ENCODE assay signal across 38 mouse cellular contexts in genomic region chr12:66234158-66234557, GRCm38 (mm10). TPM values are rescaled to one million over a fixed set of nuclear protein-coding genes. Genes with fewer than 3 reads are reported as not detected.
"Had no signal": no experiment of that assay in that cellular context is flagged by ENCODE, and none has a peak within 500 bp of the region (broad histone marks: within the 10 kb centered on the region; RNA-seq: fewer than 3 reads in every experiment).

No protein-coding gene starts in this region.

- H3K27me3 ChIP-seq: embryonic facial prominence, embryonic 12.5 days; embryonic facial prominence, embryonic 13.5 days; embryonic facial prominence, embryonic 15.5 days; forebrain, embryonic 12.5 days; forebrain, embryonic 13.5 days; forebrain, embryonic 15.5 days had no signal

- H3K27ac ChIP-seq: embryonic facial prominence, embryonic 10.5 days; embryonic facial prominence, embryonic 12.5 days; embryonic facial prominence, embryonic 13.5 days; embryonic facial prominence, embryonic 15.5 days; forebrain, embryonic 10.5 days; forebrain, embryonic 12.5 days; forebrain, embryonic 13.5 days; forebrain, embryonic 15.5 days; gastrocnemius, adult 2 months; heart, adult 2 months; heart, embryonic 10.5 days had no signal

- H3K36me3 ChIP-seq: embryonic facial prominence, embryonic 10.5 days; embryonic facial prominence, embryonic 12.5 days; embryonic facial prominence, embryonic 13.5 days; embryonic facial prominence, embryonic 15.5 days; forebrain, embryonic 10.5 days; forebrain, embryonic 12.5 days; forebrain, embryonic 15.5 days; heart, embryonic 10.5 days had no signal

- DNase-seq: cerebellum, adult 9-10 months; cerebellum, adult 9-11 months; cerebellum, postnatal 10 days; cerebellum, postnatal 14 days; cerebellum, postnatal 25 days; cerebellum, postnatal 36 days; embryo, embryonic 11 days; forebrain, postnatal 0 days; gastrocnemius, adult 2 months; gastrocnemius, postnatal 10 days; gastrocnemius, postnatal 14 days; gastrocnemius, postnatal 25 days; gastrocnemius, postnatal 36 days; heart, adult 11 months; heart, adult 18-20 months; heart, adult 2 months had no signal

- H3K4me1 ChIP-seq: embryonic facial prominence, embryonic 10.5 days; embryonic facial prominence, embryonic 12.5 days; embryonic facial prominence, embryonic 13.5 days; embryonic facial prominence, embryonic 15.5 days; forebrain, embryonic 10.5 days; forebrain, embryonic 12.5 days; forebrain, embryonic 13.5 days; forebrain, embryonic 15.5 days; heart, embryonic 10.5 days had no signal

- H3K4me3 ChIP-seq: embryonic facial prominence, embryonic 10.5 days; embryonic facial prominence, embryonic 12.5 days; embryonic facial prominence, embryonic 13.5 days; embryonic facial prominence, embryonic 15.5 days; erythroblast, embryonic 14.5 days; forebrain, embryonic 10.5 days; forebrain, embryonic 12.5 days; forebrain, embryonic 13.5 days; forebrain, embryonic 15.5 days; gastrocnemius, adult 2 months; heart, adult 2 months; heart, embryonic 10.5 days had no signal

- H3K9ac ChIP-seq: embryonic facial prominence, embryonic 12.5 days; embryonic facial prominence, embryonic 13.5 days; embryonic facial prominence, embryonic 15.5 days; forebrain, embryonic 12.5 days; forebrain, embryonic 13.5 days; forebrain, embryonic 15.5 days; forebrain, postnatal 0 days had no signal

- H3K9me3 ChIP-seq: embryonic facial prominence, embryonic 10.5 days; embryonic facial prominence, embryonic 12.5 days; embryonic facial prominence, embryonic 13.5 days; embryonic facial prominence, embryonic 15.5 days; forebrain, embryonic 10.5 days; forebrain, embryonic 12.5 days; forebrain, embryonic 13.5 days; forebrain, embryonic 15.5 days; heart, embryonic 10.5 days had no signal

RNA-seq across cellular contexts. Expression of gene Rpl10l, which starts 50.0 kb away (rescaled TPM):
- total RNA-seq: common myeloid progenitor, adult 5-6 weeks; forebrain, postnatal 0 days; gastrocnemius, adult 18-20 months; gastrocnemius, adult 2 months; gastrocnemius, adult 8-10 months; gastrocnemius, postnatal 10 days; gastrocnemius, postnatal 14 days; gastrocnemius, postnatal 25 days; gastrocnemius, postnatal 36 days; granulocyte monocyte progenitor cell, adult 5-6 weeks; heart, adult 18-20 months; heart, adult 2 months; heart, adult 8-10 months had no signal
- polyA plus RNA-seq: cortical plate, adult 2 months; embryonic facial prominence, embryonic 10.5 days; embryonic facial prominence, embryonic 11.5 days; embryonic facial prominence, embryonic 12.5 days; embryonic facial prominence, embryonic 13.5 days; embryonic facial prominence, embryonic 14.5 days; embryonic facial prominence, embryonic 15.5 days; erythroblast, embryonic 14.5 days; forebrain, embryonic 10.5 days; forebrain, embryonic 11.5 days; forebrain, embryonic 12.5 days; forebrain, embryonic 13.5 days; forebrain, embryonic 14.5 days; forebrain, embryonic 15.5 days; forebrain, embryonic 16.5 days; forebrain, postnatal 0 days; frontal cortex, adult 2 months; heart, embryonic 10.5 days had no signal
